Mouse (Mus musculus) stomach, postnatal 0 days (tissue): ENCODE measurements around the gene Slc17a1.

ENCODE experiments used
- CTCF ChIP-seq: IDR thresholded peaks from 2 replicates; pipeline ENCODE4 v1.5.1; 2016; ENCODE audit warnings: antibody characterized with exemption, low read depth, mild to moderate bottlenecking, moderate library complexity
- EP300 ChIP-seq: optimal IDR thresholded peaks from 2 replicates; pipeline ENCODE3; 2016; ENCODE audit warnings: antibody characterized with exemption

DNA sequence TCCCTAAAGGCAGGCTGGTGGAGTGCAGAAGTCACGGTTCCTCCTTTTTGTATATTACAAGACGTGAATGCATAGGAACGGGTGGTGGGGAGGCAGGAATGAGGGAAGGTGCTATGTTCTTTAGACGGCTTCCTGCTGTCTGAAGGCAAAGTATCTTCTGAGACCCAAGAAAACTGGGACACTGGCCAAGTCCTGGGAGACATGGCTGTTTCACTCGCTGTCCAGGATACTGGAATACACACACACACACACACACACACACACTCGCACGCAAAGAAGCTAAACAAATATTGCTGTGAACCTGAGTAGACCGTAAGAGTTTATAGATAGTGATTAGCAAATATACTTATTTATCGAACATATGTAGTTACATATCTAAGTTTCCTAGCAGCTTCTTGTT, 2.8 kb upstream of the Slc17a1 start:
- no peak for TF ChIP-seq CTCF
- TF ChIP-seq EP300, result no peak
